Mouse (Mus musculus) mesoderm, embryonic 11.5 days (tissue): ENCODE measurements around the gene Klhl9.

Experiments used
- DNase-seq: peaks from one replicate; pipeline ENCODE4 v3.0.0-alpha.2; 2012; ENCODE audit warnings: low read depth, low spot score

The Klhl9 gene

DNA sequence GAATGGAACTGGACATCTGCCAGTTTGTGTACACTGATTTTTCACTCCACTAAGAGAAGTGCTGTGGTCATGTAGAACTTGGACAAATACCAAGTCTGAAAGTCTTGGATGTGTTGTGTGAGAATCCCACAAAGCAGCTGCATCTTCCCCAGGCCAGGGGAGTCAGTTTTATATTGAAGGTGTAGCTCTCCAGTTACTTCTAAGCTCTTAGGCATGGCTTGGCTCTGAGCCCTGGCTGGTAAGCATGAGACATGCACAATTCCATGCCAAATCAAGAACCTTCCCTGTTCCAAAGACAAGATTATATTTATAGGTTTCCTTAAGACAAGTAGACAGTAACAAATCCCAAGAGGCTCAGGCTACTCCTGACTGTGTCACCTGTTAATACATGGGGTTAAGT is 7.2 kb downstream of the Klhl9 start:
- no peak for DNase-seq

GRCm38 (mm10) chr4:88714281-88714680 is 8.0 kb downstream of the Klhl9 start:
- no peak for DNase-seq

DNA sequence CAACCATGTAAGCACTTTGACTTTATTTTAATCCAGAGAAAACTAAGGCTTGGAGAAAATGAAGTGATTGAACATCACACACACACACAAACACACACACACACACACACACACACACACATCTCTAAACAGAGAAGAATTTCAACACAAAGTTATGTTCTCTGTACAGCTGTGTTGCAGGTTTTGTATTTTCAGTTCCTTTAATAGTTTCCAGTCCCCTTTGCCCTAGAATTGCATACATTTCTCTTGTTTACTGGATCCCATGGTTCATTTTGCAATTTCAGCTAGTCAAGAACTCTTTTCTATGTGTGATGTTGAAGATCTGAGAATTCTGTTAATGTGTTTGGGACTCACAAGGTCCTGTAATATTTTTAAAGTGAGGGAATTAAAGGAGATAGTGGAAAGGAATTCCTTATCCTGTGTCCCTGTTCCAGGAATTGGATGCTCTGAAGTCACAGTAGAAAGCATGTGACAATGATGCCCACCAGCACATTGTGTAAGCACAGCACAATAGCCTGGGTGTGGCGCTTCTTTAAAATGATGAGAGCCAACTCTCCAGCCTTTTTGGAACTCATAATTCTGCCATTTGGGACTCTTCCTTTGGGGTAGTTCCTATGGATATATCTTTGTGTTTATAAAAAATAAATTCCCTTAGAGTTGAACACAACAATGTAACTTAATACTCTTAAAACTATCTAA is 15.0 kb downstream of the Klhl9 start:
- no peak for DNase-seq

- DNase-seq, result no peak
These were observed 16.3 kb downstream of the Klhl9 start for GRCm38 (mm10) chr4:88705924-88706323.

GRCm38 (mm10) chr4:88699301-88699700 is 23.0 kb downstream of the Klhl9 start:
- DNase-seq, result no peak

DNA sequence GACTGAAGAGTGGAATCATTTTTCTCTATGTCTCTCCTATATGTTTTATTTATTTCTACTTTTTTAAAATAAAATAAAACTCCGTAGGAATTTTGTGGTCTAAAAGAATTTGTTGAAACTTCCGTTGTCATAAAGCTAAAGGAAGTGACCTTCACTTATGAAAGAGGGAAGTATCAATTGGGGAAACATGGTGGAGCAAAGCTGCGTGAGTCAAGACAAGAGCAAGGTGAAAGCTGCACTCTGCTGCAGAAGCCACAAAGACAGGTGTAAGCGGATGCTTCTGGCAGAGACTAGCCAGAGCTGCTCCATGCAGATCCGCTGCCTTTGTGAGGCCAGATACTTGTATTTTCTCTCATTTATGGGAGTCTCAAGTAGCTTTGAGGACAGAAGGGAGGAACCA is 23.5 kb downstream of the Klhl9 start:
- DNase-seq, result no peak

DNA sequence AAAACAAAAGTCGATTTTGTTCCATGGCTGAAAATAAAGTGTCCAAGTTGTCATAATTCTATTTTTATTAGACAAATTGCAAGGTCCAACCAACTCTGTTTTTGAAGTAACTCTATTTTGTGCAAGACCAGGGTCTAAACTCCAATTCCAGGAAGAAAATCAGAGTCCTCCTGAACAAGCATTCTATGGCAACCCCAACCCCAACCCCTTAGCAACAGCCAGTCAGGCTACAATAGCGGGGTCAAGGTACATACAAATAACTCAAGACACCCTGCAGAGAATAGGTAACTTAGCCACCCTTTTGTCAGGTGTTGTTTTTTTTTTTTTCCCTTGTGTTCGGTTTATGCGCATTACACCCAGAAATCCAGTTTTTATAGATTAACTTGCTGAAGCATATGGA is 24.5 kb downstream of the Klhl9 start:
- DNase-seq, result no peak

GRCm38 (mm10) chr4:88697108-88697507 is 25.2 kb downstream of the Klhl9 start:
- DNase-seq, result no peak

GRCm38 (mm10) chr4:88696237-88696884 is 25.9 kb downstream of the Klhl9 start:
- DNase-seq, result peak; percentile 80

GRCm38 (mm10) chr4:88693392-88693791 is 28.9 kb downstream of the Klhl9 start:
- DNase-seq, result no peak

DNA sequence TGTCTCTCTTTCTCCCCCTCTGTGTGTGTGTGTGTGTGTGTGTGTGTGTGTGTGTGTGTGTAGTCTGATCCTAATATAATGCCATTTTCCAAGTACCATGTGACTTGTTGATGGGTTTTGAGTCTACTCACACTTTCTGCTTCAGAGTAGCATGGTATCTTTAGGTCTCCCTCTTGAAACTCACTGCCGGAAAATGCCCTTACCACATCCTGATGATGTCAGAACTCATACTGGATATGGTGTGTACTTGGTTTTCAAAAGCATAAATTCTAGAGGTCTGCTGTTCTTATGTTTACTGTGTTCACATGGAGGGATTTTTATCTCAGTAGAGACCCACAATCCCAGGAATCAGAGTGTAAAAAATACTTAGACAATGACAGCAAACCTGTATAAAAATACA is 29.7 kb downstream of the Klhl9 start:
- DNase-seq, result no peak

DNA sequence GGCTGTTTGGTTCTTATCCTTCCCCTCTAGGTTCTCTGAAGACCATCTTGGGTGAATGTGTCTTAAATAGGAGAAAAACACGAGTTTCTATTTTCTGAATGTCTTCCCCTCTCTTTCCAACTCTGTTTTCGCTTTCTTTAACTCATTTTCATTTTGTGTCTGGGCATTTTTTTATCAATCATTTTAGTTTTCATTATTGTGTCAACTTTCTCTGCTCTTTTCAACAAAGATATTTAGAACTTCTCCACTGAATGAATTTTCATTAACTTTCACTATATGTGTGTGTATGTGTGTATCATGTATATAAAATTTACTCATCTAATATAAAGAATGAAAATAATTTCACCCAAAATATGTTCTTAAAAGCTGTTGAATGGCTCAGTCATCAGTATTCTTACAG is 31.0 kb downstream of the Klhl9 start, which contains the start of gene Ifnab:
Gene Ifnab (minus strand): TSS at position 101 of the 400 bp plus-strand sequence.
- DNase-seq, result no peak

GRCm38 (mm10) chr4:88683812-88684211 is 38.5 kb downstream of the Klhl9 start, which contains the start of gene Ifna2:
Ifna2 (minus strand) TSS chr4:88683912.
- DNase-seq, result no peak

- no peak for DNase-seq
These were observed 40.9 kb downstream of the Klhl9 start for GRCm38 (mm10) chr4:88681353-88681752.

GRCm38 (mm10) chr4:88680362-88680761 is 41.9 kb downstream of the Klhl9 start:
- DNase-seq, result no peak

DNA sequence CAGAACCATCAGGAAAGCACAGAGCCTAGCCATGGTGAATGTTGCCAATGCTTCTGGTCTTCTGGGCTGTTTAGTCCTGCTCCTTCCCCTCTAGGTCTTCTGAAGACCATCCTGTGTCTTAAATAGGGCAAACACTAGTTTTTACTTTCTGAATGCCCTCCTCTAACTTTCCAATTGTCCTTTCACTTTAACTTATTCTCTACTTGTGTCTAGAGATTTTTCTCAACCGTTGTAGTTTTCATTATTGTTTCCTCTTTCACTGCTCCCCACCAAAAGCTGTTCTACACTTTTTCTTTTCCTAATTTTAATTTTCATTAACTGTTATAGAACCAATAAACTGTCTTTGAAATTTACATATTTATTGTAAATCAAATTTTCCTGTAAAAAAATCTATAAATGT is 45.4 kb downstream of the Klhl9 start, which contains the start of gene Ifna16:
Gene Ifna16 (minus strand): TSS at position 101 of the 400 bp plus-strand sequence.
- no peak for DNase-seq
